Mouse (Mus musculus) hindbrain, postnatal 0 days (tissue): ENCODE measurements at regions not wholly inside any gene's neighbourhood (a gene's known extent, or its start where the extent isn't known, plus 50 kb on each side); places are given as distances from the start of the nearest gene placed in this dataset.
"Not testable (repeated sequence)": the region's sequence is repeated elsewhere in the genome, so short reads cannot be mapped to it uniquely, and the experiment has no call there.

Experiments used
- ATAC-seq: fragments of 200-750 bp; cut with Nextera tagmentation; 2 replicates; pipeline ENCODE4 v1.8.0; 2017; ENCODE audit warnings: mild to moderate bottlenecking, moderate TSS enrichment, moderate library complexity
- DNase-seq: peaks from one replicate; pipeline ENCODE4 v3.0.0-alpha.2; 2015; ENCODE audit warnings: low spot score
- H3K27ac ChIP-seq: fragments of 300-500 bp; sonication (generic); 2 replicates; pipeline ENCODE4 v1.5.1; 2014; ENCODE audit warnings: mild to moderate bottlenecking
- H3K27me3 ChIP-seq: fragments of 300-500 bp; sonication (generic); 2 replicates; pipeline ENCODE4 v1.6.1; 2014; ENCODE audit warnings: low read length, mixed read lengths; ENCODE audit not compliant: insufficient read depth
- H3K36me3 ChIP-seq: fragments of 300-500 bp; sonication (generic); 2 replicates; pipeline ENCODE4 v1.6.1; 2014; ENCODE audit warnings: low read length, mixed read lengths; ENCODE audit not compliant: insufficient read depth
- H3K4me1 ChIP-seq: fragments of 300-500 bp; sonication (generic); 2 replicates; pipeline ENCODE4 v1.6.1; 2014; ENCODE audit warnings: antibody characterized with exemption, low read length, mixed read lengths; ENCODE audit not compliant: insufficient read depth
- H3K4me2 ChIP-seq: fragments of 300-500 bp; sonication (generic); 2 replicates; pipeline ENCODE4 v1.6.1; 2014; ENCODE audit warnings: low read depth, mild to moderate bottlenecking, low read length, moderate library complexity, mixed read lengths
- H3K4me3 ChIP-seq: fragments of 300-500 bp; sonication (generic); 2 replicates; pipeline ENCODE4 v1.5.1; 2014; ENCODE audit warnings: low read length
- H3K9ac ChIP-seq: fragments of 300-500 bp; sonication (generic); replicated peaks from 2 replicates; pipeline ENCODE4 v1.6.1; 2014; ENCODE audit warnings: mild to moderate bottlenecking, low read length, moderate library complexity, mixed read lengths
- H3K9me3 ChIP-seq: fragments of 300-500 bp; sonication (generic); 2 replicates; pipeline ENCODE4 v1.6.1; 2016; ENCODE audit warnings: low read length, mixed read lengths
- CTCF ChIP-seq: IDR thresholded peaks from 2 replicates; pipeline ENCODE4 v1.5.1; 2016; ENCODE audit warnings: antibody characterized with exemption, control low read depth, low read depth
- WGBS: fragments of 180-500 bp; shearing (Covaris S2); extraction: QIAGEN DNeasy Blood & Tissue Kit; methylation state at CpG from one replicate; pipeline ENCODE4 v1.1.7; 2014; 5-methylcytosine and 5-hydroxymethylcytosine counted together

DNA sequence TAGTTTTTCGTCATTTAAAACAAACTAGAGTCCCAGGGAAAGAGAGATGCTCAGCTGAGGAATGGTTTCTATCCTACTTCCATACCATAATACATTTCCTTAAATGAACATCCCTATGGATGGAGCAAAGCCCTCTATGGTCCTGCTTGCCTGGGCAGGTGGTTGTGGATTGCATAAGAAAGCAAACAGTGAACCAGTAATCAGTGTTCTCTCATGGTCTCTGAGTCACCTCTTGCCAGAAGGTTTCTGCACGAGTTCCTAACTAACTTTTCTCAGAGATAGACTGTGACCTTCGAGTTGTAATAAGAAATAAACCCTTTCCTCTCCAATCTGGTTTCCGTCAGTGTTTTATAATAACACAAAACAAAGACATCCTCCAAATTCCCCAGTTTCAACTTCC, 62.9 kb upstream of the Bet1 start:
- DNase-seq (no peak), ATAC-seq (no peak)
- H3K4me3 ChIP-seq, result no peak overlapping the region
- no peak for TF ChIP-seq CTCF
- H3K9me3 ChIP-seq, result no peaks in the 10 kb centered on the region
- no peak overlapping the region for H3K4me2 ChIP-seq
- no peaks in the 10 kb centered on the region for H3K36me3 ChIP-seq
- no peak overlapping the region for H3K27ac ChIP-seq
- H3K9ac ChIP-seq, result no peak overlapping the region
- no peaks in the 10 kb centered on the region for H3K27me3 ChIP-seq
- 73% methylated on average over 4 of the region's 4 CpGs for WGBS
- no peaks in the 10 kb centered on the region for H3K4me1 ChIP-seq

GRCm38 (mm10) chr6:4158293-4158692, 71.5 kb upstream of the Bet1 start:
- WGBS, result 85% methylated on average over 2 of the region's 2 CpGs
- no peaks in the 10 kb centered on the region for H3K36me3 ChIP-seq
- H3K9ac ChIP-seq, result no peak overlapping the region
- no peak overlapping the region for H3K27ac ChIP-seq
- H3K4me3 ChIP-seq, result no peak overlapping the region
- no peaks in the 10 kb centered on the region for H3K9me3 ChIP-seq
- no peaks in the 10 kb centered on the region for H3K27me3 ChIP-seq
- DNase-seq (no peak), ATAC-seq (no peak)
- TF ChIP-seq CTCF, result no peak
- H3K4me2 ChIP-seq, result no peak overlapping the region
- no peaks in the 10 kb centered on the region for H3K4me1 ChIP-seq

DNA sequence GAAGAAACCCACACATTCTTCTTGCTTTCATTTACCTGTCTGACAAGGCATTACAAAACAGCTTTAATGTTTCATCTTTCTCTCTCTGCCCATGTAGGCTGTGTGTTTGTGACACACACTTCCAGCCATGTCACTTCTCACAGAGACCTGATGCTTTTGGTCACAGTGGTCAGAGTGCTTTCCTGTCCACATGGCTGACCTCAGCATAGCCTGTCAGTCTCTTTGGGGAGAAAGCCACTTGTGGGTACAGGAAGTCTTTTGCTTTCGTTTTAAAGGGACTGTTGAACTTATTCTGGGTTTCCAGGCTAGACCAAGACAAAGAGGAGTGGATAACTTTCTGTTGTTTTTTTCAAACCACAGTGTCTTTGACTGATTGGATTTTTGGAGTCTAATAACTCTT, 77.0 kb upstream of the Bet1 start:
- 79% methylated on average over 1 of the region's 1 CpGs for WGBS
- Histone ChIP-seq H3K4me3 (no peak overlapping the region), H3K36me3 (no peaks in the 10 kb centered on the region), H3K27ac (no peak overlapping the region), H3K9me3 (no peaks in the 10 kb centered on the region), H3K27me3 (no peaks in the 10 kb centered on the region), H3K4me2 (no peak overlapping the region), H3K4me1 (no peaks in the 10 kb centered on the region), H3K9ac (no peak overlapping the region)
- DNase-seq (no peak), ATAC-seq (no peak)
- no peak for TF ChIP-seq CTCF

GRCm38 (mm10) chr6:4167112-4167511, 80.3 kb upstream of the Bet1 start:
- ATAC-seq (no peak), DNase-seq (no peak)
- H3K36me3 ChIP-seq, result no peaks in the 10 kb centered on the region
- no peaks in the 10 kb centered on the region for H3K4me1 ChIP-seq
- H3K4me3 ChIP-seq, result no peak overlapping the region
- no peak for TF ChIP-seq CTCF
- H3K27me3 ChIP-seq, result no peaks in the 10 kb centered on the region
- 48% methylated on average over 4 of the region's 4 CpGs for WGBS
- H3K27ac ChIP-seq, result no peak overlapping the region
- H3K4me2 ChIP-seq, result no peak overlapping the region
- H3K9ac ChIP-seq, result no peak overlapping the region
- H3K9me3 ChIP-seq, result no peaks in the 10 kb centered on the region

- no peaks in the 10 kb centered on the region for H3K4me1 ChIP-seq
- no peak overlapping the region for H3K4me3 ChIP-seq
- no peaks in the 10 kb centered on the region for H3K36me3 ChIP-seq
- no peaks in the 10 kb centered on the region for H3K9me3 ChIP-seq
- no peak for DNase-seq
- H3K4me2 ChIP-seq, result no peak overlapping the region
- no peak overlapping the region for H3K9ac ChIP-seq
- H3K27ac ChIP-seq, result no peak overlapping the region
- H3K27me3 ChIP-seq, result no peaks in the 10 kb centered on the region
- ATAC-seq, result no peak
- TF ChIP-seq CTCF, result no peak
Observed at GRCm38 (mm10) chr6:4167757-4168156, 81.0 kb upstream of the Bet1 start.

DNA sequence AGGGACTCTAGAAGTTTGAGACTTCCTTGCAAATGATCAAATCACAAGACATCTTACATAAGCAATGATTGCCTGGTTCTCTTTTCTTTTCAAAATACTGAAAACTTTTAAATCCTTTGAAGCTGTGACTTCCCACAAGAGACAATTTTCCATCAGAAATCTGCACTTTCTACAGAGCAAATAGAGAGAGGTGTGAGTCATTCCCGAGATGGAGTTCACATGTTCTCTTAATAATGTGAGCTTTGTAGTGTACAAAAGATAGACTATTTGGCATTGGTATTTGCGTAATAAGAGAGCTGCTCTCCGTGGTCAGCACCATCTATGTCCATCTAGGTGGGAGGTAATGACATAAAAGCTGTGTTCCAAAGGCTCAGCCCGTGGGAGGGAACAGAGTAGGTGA, 84.8 kb upstream of the Bet1 start:
- ATAC-seq (no peak), DNase-seq (no peak)
- Histone ChIP-seq H3K4me1 (no peaks in the 10 kb centered on the region), H3K9me3 (no peaks in the 10 kb centered on the region), H3K27me3 (no peaks in the 10 kb centered on the region), H3K27ac (no peak overlapping the region), H3K9ac (no peak overlapping the region), H3K4me3 (no peak overlapping the region), H3K36me3 (no peaks in the 10 kb centered on the region), H3K4me2 (no peak overlapping the region)
- TF ChIP-seq CTCF, result no peak
- 58% methylated on average over 4 of the region's 4 CpGs for WGBS

- ATAC-seq (no peak), DNase-seq (no peak)
- H3K4me1 ChIP-seq, result no peaks in the 10 kb centered on the region
- H3K4me2 ChIP-seq, result no peak overlapping the region
- no peaks in the 10 kb centered on the region for H3K36me3 ChIP-seq
- H3K27me3 ChIP-seq, result no peaks in the 10 kb centered on the region
- peak; percentile 7; the same call in 1 of the 2 replicates for TF ChIP-seq CTCF
- 83% methylated on average over 4 of the region's 4 CpGs for WGBS
- no peaks in the 10 kb centered on the region for H3K9me3 ChIP-seq
- no peak overlapping the region for H3K9ac ChIP-seq
- no peak overlapping the region for H3K27ac ChIP-seq
- no peak overlapping the region for H3K4me3 ChIP-seq
Observed at GRCm38 (mm10) chr6:4187683-4188082, 100.9 kb upstream of the Bet1 start.

GRCm38 (mm10) chr6:4190976-4191375, 104.2 kb upstream of the Bet1 start:
- 71% methylated on average over 5 of the region's 5 CpGs for WGBS
- H3K4me2 ChIP-seq, H3K4me3 ChIP-seq, H3K4me1 ChIP-seq, H3K27ac ChIP-seq, DNase-seq, H3K27me3 ChIP-seq, H3K9ac ChIP-seq, H3K9me3 ChIP-seq, H3K36me3 ChIP-seq, ATAC-seq: not testable (repeated sequence)
